Mouse (Mus musculus): ENCODE measurements around the gene Sdk1. TPM values are rescaled to one million over a fixed set of nuclear protein-coding genes. Genes with fewer than 3 reads are reported as not detected.

The Sdk1 gene
- total RNA-seq, 4 experiments from 2014 or later = 0.77 to 1.4 (median 1.2) TPM

DNA sequence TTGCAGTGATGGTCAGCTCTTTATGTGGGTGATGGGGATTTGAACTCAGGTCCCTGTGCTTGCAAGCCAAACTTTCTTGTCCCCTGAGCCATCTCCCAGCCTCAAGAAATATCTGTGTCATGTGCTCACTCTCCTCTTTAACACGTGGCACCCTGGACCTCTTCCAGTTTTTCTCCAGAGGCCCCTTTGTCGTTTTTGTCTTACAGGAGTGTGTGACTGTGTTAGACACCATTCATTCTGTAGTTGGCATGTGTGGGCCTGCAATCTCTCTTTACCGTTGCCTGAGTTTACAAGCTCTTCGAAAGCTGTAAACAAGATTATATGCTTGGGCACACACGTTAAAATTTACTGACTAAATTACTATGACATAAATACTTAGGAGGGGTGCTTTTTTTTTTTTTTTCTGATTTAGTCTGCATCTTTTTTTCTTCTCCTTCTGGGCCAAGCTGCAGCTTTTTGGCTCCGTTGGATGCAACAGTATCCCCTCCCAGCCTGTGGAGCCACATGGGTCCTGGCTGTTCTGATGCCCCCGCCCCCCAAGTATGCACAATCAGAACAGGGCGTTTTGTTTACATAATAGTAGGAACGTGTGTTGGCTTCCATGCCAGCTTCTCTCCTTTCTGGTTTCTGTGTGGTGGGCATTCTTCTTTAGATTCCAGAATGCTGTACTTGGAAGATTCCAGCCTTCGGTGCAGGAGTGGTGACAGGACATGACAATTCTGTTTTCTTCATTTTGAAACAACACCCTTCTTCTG lies 527.6 kb downstream of the Sdk1 start:
- DNase-seq (ENCODE audit: low spot score in 2 of 2) = no peak

DNA sequence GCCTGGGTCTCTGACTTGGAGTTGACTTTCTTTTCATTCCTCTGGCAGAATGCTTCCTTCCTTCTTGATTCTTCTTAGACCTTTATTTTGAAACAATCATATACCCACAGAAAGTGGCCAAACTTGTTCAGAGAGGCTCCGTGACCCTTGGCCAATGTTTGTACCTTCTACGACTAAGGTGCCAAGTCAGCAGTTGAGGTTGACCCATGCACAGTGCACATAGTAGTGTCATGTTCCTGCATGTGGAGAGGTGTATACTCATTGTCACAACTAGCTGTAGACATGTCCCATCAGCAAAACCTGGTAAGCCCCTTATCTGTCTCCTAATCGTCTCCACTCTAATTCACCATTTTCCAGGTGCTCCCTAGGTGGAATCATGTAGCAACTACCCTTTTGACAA lies 530.2 kb downstream of the Sdk1 start:
- no peak for DNase-seq (ENCODE audit: low spot score in 2 of 2)

DNA sequence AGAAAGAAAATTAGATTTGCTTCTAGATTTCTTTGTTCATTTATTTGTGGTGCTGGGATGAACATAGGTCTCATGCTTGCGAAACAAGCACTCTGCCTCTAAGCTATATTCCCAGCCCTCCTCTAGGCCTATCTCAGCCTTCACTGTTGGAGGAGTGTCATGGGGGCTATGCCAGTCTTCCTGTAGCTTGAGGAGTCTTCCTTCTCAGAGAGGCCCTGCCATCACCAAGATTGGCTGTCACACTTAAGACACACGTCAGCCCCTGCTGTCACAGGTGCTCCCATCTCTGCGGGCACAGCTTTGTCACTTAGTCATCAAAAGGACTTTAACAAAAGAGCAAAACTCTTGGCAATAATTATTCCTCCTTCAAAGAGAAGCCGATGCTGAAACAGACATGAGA lies 536.9 kb downstream of the Sdk1 start:
- DNase-seq (ENCODE audit: low spot score in 2 of 2) = no peak

DNA sequence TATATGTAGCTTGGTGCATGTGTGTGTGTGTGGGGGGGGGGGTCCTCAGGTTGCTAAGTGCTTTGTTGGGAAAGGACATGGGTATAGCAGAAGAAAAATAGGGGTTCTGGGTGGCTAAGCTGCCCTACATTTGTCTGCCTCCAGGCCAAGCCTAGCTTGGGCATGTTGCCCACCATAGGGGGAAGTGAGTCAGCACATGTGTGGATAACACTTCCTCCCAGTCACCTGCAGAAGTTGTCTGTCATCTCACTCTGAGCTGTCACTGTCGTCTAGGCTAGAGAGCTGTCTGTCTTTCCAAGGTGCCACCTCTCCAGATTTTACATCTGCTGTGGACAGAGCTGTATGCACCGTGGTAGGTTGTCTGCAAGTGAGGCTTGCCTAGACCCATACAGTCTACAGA lies 539.9 kb downstream of the Sdk1 start:
- DNase-seq (ENCODE audit: low spot score in 2 of 2) = no peak

DNA sequence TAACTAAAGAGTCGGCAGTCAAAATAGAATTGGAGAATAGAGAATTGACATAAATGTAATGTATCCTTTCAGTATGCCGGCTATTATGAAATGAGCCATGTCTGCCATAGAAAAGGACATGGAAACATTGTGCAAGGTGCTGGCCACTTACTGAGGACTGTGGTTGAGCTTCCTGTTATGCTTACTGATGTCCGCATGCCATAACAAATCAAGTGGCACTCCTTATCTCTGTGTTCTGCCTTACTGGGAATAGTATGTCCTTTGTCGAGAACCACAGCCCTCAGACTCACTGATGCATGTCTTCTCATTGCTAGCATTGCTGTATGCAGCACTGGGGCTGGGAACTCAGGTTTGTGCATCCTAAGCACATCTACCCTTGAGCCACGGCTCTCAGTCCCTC lies 541.0 kb downstream of the Sdk1 start:
- DNase-seq (ENCODE audit: low spot score in 2 of 2) = no peak

DNA sequence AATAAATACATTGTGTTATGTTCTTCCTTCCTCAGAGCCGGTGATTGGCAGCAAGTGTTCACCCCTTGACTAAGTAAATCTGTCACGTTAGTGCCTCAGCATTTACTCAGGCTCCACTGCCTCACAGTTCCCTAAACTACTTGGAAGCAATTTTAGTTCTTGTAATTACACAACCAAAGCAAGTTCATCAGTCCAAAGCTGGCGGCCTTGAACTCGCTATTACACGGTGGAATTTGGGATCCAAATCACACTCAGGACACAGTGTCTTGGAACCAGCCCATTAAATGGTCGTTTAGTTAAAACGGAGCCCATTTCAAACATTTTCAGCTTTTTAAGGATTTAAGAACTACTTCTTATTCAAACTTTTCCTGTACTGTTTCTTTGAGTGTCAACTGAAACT lies 542.2 kb downstream of the Sdk1 start:
- DNase-seq (ENCODE audit: low spot score in 2 of 2) = no peak

DNA sequence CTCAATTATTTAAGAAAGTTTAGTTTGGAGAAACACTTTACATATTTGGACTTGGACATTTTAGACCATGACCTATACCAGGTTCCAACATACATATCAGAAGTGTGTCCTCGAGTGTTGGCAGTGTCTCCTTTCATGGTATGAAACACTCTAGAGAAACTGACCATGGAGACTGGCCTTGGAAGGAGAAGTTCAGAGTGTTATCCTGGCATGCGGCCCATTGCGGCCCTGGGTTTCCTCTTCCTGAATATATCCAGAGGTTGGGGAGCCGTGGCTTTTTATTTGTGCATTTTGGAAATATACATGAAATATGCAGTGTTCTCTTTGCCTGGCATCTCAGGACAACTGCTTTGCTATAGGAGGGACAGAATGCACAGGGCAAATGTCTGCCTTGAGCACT lies 552.6 kb downstream of the Sdk1 start:
- no peak for DNase-seq (ENCODE audit: low spot score in 2 of 2)

DNA sequence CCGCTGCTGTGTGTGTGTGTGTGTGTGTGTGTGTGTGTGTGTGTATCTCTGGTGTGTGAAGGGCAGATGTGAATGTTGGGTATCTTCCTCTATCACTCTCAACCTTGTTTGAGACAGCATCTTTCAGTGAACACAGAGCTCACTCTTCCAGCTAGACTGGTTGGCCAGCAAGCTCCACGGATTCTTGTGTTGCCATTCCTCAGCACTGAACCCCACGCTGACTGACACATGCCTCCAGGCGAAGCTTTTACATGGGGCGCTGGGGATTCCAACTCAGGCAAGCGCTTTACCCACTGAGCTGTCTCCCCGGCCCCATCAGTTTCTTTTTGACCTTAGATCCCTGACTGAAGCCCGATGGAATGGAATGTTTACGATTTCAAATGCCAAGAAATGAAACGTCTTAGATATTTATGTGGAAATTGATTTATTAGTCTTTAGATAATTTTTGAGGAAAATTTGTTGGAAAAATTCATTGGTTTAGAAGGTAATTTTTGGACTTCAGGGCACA lies 582.6 kb downstream of the Sdk1 start:
- DNase-seq (ENCODE audit: low spot score in 2 of 2) = no peak

DNA sequence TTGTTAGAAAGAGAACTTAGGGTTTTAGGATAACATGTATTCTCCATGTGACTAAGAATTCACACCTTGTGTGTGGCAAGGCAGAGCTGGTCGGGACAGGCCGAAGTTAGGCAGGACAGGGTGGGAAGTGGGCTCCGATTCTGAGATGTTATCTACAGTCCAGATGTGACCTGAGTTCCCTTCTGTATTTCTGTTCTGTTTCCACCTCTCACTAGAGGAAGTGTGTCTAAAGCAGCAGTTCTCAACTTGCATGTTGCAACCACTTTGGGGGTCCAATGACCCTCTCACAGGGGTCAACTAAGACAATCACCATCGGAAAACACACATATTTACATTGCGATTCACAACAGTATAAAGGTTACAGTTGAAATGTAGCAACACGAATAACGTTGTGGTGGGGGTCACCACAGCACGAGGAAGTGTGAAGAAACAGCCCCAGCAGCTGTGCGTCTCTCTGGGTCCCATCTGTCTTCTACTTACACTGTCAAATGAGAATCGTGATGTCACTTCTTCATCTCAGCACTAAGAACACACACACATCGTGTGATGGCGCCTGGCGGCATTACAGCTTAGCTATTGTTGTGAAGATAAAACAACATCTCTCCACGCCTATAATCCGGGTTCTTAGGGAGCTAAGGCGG lies 583.6 kb downstream of the Sdk1 start:
- DNase-seq (ENCODE audit: low spot score in 2 of 2) = no peak

DNA sequence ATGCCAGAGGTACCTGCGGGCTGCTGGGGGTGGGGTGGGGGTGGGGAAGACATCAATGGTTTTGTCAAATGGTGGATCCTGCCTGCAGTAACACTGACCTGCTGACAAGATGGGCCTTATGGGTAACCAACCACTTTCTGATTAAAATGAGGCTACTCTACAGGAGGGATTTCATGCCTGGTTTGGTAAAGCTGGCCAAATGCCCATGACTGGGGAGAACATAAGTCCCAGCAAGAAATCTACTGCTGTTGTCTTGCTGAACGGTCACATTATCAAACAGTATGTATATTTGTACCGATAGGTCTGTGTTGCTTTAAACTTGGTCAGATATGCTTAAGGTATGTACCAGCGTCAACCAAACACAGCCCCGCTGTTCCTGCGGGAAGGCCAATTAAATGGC lies 594.3 kb downstream of the Sdk1 start:
- no peak for DNase-seq (ENCODE audit: low spot score in 2 of 2)

DNA sequence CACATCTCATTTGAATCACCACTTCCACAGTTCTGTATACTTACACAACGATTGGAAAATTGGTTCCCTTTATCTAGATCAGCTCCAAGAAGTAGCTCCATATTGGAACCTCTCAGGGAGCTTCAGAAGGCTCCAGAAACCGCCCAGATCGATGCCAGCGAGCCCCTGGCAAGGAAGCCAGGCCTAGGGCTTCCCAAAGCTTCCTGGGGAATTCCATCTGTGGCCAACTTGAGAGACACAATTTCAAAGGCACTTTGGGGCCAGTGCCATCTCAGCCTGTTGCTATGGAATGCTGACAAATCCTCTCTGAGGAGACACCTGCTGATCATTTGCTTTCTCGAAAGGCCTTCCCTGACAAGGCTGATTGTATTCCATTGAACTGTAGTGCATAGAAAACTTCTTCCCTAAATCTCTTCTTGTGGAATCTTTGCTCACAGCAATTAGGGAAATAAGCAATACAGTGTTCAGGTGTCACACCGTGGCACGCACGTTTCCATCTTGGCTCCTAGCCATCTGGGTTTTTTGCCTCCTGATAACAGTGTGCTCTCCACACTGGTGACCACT lies 595.7 kb downstream of the Sdk1 start:
- DNase-seq (ENCODE audit: low spot score in 2 of 2) = no peak

DNA sequence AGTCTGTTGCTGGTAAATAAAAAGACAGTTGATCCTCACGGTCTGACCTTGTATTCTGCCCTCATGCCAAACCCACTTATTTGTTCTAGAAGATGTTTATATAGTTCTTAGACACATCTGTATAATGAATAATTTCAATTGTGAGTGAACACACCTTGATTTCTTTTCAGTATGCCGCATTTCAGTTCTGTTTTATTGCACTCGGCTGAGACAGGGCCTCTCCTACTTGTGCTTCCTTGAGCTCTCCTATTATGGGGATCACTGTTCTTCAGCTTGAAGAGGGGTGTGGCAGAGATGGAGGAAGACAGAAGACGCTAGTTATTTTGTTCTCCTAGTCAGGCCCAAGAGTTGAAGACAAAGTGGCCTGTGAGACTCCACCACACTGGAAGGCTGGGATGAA lies 603.4 kb downstream of the Sdk1 start:
- no peak for DNase-seq (ENCODE audit: low spot score in 2 of 2)

DNA sequence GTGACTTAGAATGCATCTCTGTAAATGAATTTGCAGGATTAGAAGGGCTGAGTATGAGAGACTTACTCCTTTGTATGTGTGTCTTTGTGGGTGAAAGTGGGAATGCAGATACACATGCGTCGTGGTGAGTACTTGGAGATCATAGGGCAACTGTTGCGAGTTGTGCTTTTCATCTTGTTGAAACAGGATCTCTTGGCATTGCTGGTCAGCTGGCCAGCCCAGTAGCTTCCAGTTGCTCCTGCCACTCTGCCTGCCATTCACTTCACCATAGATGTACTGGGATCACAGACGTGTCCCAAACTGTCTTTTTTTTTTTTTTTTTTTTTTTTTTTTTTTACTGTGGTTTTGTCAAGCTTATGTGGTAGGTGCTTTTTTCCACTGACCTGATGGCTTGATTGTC lies 606.4 kb downstream of the Sdk1 start:
- DNase-seq (ENCODE audit: low spot score in 2 of 2) = peak in 1 of 2 experiments; percentile 33

DNA sequence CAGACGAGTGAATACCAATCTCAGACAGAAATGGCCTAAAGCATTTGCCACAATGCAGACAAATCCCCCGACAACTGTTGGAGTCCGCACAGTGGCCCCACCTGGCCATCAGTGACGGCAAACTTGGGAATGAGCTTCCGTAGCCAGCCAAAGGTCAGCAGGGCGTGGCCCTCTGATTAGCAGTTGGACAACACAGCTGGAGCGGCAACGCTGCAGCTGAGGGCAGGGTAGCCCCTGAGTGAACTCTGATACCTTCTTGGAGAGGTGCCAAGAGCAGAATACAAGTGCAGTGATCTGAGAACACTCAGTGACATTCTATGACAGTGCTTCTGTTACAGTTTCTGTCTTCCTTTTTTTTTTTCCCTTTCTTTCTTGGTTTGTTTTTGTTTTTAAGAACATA lies 610.9 kb downstream of the Sdk1 start:
- no peak for DNase-seq (ENCODE audit: low spot score in 2 of 2)

DNA sequence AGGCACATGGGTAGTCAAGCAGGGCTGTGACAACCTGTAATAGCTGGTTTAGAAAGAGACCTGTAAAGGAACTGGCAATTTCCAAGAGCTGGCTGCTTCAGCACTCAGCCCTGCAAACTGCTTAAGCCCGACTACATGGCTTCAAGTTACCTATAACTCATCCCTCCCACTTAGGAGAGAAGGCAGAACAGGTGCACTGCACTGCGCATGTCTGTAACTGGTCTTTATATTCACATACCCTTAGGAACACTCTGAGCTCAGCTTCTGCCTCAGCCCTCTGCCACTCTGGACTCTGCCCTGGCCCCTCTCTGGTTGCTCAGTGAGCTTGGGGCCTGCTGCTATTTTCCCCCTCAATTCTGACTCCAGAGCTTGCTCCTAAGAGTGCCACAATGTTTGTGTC lies 615.2 kb downstream of the Sdk1 start:
- peak in 1 of 2 experiments; percentile 10 for DNase-seq (ENCODE audit: low spot score in 2 of 2)

DNA sequence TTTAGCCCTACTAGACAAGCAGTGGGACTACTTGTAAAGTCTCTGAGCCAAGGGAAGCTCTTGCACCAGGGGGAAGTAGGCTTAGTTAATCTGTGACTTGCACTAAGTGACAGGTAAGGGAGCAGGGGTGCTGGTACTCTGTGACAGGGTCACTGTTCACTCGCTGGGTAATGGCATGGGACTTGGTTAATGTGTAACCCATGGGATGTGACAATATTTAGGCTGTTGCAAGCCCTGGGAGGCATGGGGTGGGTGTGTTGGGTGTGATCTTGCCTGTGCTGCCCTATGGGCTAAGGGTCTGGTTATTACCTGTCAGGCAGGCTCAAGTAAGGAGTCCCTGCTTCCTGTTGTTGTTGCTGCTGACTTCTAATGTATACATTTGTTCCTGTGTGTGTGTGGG lies 616.5 kb downstream of the Sdk1 start:
- DNase-seq (ENCODE audit: low spot score in 2 of 2) = no peak

DNA sequence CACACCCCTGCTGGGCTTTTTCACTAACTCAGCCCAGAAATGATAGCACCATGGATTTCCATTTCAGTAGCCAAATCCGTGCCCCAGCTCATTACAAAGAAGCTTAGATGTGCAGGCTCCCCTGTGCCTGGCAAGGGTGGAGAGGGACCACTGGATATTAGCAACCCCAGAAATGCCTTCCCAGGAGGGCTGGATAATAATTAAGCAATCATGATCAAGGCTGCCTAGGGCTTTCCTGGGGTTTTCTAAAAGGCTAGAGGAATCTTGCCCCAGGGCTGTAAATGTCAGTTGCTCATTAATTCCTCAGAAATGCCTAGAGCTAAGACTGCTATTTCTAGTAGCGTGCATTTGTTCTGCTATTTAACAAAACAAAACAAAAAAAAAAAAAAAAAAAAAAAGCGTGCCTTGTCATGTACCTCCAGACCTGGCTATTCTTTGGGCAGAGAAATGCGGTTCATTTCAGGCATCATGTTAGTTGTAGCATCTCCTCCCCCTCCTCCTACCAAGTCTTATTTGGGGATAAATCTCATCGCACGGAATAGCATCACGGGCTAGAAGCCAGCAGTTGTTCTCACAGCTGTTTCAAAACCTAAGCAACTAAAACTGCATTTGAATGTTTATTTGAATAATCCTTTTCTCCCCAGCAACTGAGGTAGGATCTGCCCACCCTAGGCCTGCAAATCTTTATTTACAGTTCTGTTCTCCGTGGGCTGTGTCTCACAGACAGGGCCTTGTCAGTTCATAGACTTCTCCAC lies 617.3 kb downstream of the Sdk1 start:
- DNase-seq (ENCODE audit: low spot score in 2 of 2) = no peak

DNA sequence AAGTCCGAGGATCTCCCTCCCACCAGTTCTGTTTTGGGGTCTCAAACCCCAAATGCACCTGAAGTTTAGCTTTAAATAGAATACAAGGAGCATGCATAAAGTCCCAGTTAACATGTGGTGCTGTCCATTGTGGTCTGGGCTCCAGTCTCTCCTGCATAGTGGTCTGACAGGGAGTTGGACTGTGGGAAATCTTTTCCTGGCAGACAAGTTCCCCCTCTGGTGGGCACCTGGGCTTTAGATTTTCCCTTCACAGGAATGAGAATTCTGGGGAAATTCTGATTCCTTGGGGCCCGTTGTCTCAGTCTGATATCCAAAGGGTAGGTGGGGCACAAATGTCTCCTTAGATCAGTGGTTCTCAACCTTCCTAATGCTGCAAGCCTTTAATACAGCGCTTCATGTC lies 624.8 kb downstream of the Sdk1 start:
- no peak for DNase-seq (ENCODE audit: low spot score in 2 of 2)

DNA sequence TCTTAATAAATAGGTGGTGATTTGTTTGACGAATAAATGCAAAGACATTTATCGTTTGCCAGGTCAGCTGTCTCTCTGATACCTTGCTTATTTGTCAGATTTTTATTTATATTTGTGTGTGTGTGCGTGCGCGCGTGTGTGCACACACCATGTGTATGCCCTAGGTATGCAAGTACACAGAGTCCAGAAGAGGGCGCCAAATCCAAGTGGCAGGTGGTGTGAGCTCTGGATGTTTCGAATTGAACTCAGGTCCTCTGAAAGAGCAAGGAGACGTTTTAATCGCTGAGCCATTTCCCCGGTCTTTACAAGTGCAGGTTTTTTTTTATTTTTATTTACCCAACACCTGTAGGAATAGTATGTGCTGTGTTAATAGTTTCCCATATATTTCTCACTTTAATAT lies 632.5 kb downstream of the Sdk1 start:
- no peak for DNase-seq (ENCODE audit: low spot score in 2 of 2)

DNA sequence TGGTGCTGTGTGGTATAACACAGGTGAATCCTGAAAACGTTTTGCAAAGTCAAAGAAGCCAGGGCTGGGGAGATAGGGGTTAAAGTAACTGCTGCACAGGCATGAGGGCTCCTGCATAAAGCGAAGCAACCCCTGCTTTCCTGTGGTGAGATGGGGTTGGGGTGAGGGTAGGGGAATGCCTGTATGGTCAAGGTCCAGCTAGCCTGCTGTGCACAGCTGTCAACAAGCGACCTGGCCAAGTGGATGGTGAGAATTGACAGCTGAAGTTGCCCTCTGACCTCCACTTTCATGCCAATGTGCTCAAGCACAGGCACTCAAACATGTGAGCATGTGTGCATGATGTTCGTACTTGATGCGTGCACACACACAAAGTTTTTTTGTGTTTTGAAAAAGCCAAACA lies 639.4 kb downstream of the Sdk1 start:
- no peak for DNase-seq (ENCODE audit: low spot score in 2 of 2)

DNA sequence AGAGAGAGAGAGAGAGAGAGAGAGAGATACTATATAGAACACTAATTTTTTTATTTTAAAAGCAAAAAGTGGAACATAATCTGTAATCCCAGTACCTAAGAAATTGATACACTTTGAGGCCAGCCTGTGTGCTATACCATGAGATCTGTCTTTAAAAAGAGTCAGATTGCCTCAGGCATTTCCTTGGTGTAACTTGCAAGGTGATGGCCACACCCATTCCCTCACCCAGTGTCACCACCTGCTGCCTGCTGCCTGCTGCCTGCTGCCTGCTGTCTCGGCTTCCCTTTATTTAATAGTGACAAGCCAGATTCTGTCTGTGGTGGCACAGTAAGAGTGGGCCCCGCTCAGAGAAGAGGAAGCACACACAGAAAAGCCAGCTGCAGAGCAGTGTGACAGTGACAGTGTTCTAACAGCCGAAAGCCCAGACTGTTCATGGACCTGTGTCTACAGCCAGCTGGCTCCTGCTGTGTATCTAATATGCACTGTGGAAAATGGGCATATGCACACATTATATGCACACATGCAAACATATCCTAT lies 642.9 kb downstream of the Sdk1 start:
- no peak for DNase-seq (ENCODE audit: low spot score in 2 of 2)

DNA sequence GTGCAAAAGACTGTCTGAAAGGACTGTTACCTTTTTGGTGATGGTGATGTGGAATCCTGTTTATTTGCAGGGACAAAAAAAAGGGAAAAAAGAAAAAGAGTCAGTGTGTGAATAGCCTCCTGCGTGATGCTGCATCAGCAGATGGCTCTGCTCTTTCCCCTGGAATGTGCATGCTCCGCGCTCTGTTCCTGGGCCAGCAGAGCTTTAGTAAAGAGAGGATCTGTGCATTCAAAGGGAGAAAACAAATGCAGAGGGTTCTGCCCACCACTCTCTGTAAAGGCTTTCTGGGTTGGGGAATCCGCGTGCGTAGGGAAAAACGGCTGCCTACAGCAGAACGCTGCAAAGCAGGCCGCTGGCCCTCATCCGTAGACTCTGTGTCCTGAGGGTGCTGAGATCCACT lies 644.7 kb downstream of the Sdk1 start:
- DNase-seq (ENCODE audit: low spot score in 2 of 2) = no peak
